Mouse (Mus musculus) spleen, adult 2 months (tissue): Measurements from ENCODE around the gene Rab31. TPM values are rescaled to one million over a fixed set of nuclear protein-coding genes. Genes with fewer than 3 reads are reported as not detected.
"Not testable (repeated sequence)": the region's sequence is repeated elsewhere in the genome, so short reads cannot be mapped to it uniquely, and the experiment has no call there.

Experiments used
- DNase-seq, 2 experiments: peaks; one replicate each; pipeline versions ENCODE4 v3.0.0 to v3.0.0-alpha.2; 2012 to 2021; ENCODE audit warnings: low spot score in 2 of 2, low read depth in 1 of 2
- H3K27ac ChIP-seq: fragments of 200-500 bp; 2 replicates; pipeline ENCODE4 v1.5.1; 2012; ENCODE audit warnings: low read length, inconsistent platforms; ENCODE audit not compliant: insufficient read depth
- H3K27me3 ChIP-seq: fragments of 200-500 bp; 2 replicates; pipeline ENCODE4 v1.6.1; 2012; ENCODE audit warnings: mild to moderate bottlenecking, moderate library complexity, low read length, inconsistent platforms; ENCODE audit not compliant: control insufficient read depth, insufficient read depth
- H3K36me3 ChIP-seq: fragments of 200-500 bp; 2 replicates; pipeline ENCODE4 v1.6.1; 2012; ENCODE audit warnings: mild to moderate bottlenecking, low read length, inconsistent platforms; ENCODE audit not compliant: control insufficient read depth, insufficient read depth
- H3K4me1 ChIP-seq: fragments of 200-500 bp; 2 replicates; pipeline ENCODE4 v1.6.1; 2011; ENCODE audit warnings: inconsistent platforms; ENCODE audit not compliant: control insufficient read depth, insufficient read depth, insufficient read length
- H3K4me3 ChIP-seq: fragments of 200-500 bp; 2 replicates; pipeline ENCODE4 v1.5.1; 2011; ENCODE audit warnings: mild to moderate bottlenecking, inconsistent platforms; ENCODE audit not compliant: insufficient read depth, insufficient read length; ENCODE audit errors: extremely low read depth
- CTCF ChIP-seq: fragments of 200-500 bp; IDR thresholded peaks from 2 replicates; pipeline ENCODE4 v1.5.1; 2011; ENCODE audit warnings: mild to moderate bottlenecking, inconsistent platforms; ENCODE audit not compliant: insufficient read depth, insufficient read length, insufficient replicate concordance; ENCODE audit errors: extremely low read depth
- POLR2A ChIP-seq: fragments of 200-500 bp; IDR thresholded peaks from 2 replicates; pipeline ENCODE4 v1.6.1; 2011; ENCODE audit warnings: low read depth, low read length, inconsistent platforms
- WGBS: fragments of 180-500 bp; shearing (Covaris S2); methylation state at CpG from one replicate; pipeline ENCODE4 v1.1.7; 2018; 5-methylcytosine and 5-hydroxymethylcytosine counted together
- polyA plus RNA-seq: library from polyadenylated mRNA; depleted of rRNA; stranded (reverse); fragments of >200 nt; gene quantifications from 2 replicates; pipeline ENCODE4 v1.2.3, GENCODE M21; 2012

Rab31 gene
- polyA plus RNA-seq, 1 experiment, result 12.3 TPM

DNA sequence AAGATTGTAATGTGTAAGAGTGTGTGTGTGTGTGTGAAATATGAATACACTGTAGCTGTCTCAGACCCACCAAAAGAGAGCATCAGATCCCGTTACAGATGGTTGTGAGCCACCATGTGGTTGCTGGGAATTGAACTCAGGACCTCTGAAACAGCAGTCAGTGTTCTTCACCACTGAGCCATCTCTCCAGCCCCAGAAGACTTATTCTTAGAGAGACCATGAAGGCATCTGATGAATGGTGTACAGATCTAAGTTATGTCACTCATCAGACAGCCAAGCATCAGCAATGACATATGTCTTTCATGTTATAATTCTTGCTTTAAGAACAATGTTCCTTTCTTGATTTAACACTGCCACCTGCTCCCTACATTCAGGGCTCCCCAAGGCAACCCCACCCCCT, 133.4 kb downstream of the Rab31 start:
- no peak for DNase-seq
- H3K4me3 ChIP-seq, result no peak overlapping the region
- no peaks in the 10 kb centered on the region for H3K27me3 ChIP-seq
- no peak overlapping the region for H3K27ac ChIP-seq
- H3K36me3 ChIP-seq, result no peaks in the 10 kb centered on the region
- no peaks in the 10 kb centered on the region for H3K4me1 ChIP-seq
- TF ChIP-seq POLR2A (no peak), CTCF (no peak)
- 88% methylated on average over 1 of the region's 1 CpGs for WGBS

- TF ChIP-seq POLR2A (no peak), CTCF (no peak)
- no peaks in the 10 kb centered on the region for H3K36me3 ChIP-seq
- H3K27me3 ChIP-seq, result no peaks in the 10 kb centered on the region
- no peak overlapping the region for H3K4me3 ChIP-seq
- DNase-seq, result no peak
- H3K27ac ChIP-seq, result no peak overlapping the region
- no peaks in the 10 kb centered on the region for H3K4me1 ChIP-seq
- WGBS, result 27% methylated on average over 14 of the region's 14 CpGs
Observed at GRCm38 (mm10) chr17:65635715-65636360, 136.7 kb downstream of the Rab31 start.

DNA sequence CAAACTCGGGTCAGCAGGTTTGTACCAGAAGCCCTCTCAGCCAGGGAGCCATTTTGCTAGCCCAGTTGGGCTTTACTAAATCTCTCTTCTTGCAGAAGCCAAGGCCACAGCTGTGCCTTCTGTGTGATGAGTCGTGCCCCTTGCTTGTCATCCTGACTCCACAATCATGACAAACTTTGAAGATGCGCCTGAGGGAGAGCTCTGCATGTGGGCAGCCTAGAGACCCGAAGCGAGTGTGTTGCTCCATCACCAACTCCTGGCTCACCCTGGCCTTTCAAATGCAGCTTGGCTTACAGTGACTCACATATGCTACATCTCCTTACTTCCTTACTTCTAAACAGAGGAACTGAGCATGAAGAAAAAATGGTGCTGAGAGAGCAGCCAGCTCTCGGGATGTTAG, 142.6 kb downstream of the Rab31 start:
- H3K36me3 ChIP-seq, result no peaks in the 10 kb centered on the region
- H3K27ac ChIP-seq, result no peak overlapping the region
- 78% methylated on average over 6 of the region's 6 CpGs for WGBS
- H3K27me3 ChIP-seq, result no peaks in the 10 kb centered on the region
- H3K4me3 ChIP-seq, result no peak overlapping the region
- no peak for TF ChIP-seq POLR2A
- no peak for TF ChIP-seq CTCF
- no peak for DNase-seq
- no peaks in the 10 kb centered on the region for H3K4me1 ChIP-seq

DNA sequence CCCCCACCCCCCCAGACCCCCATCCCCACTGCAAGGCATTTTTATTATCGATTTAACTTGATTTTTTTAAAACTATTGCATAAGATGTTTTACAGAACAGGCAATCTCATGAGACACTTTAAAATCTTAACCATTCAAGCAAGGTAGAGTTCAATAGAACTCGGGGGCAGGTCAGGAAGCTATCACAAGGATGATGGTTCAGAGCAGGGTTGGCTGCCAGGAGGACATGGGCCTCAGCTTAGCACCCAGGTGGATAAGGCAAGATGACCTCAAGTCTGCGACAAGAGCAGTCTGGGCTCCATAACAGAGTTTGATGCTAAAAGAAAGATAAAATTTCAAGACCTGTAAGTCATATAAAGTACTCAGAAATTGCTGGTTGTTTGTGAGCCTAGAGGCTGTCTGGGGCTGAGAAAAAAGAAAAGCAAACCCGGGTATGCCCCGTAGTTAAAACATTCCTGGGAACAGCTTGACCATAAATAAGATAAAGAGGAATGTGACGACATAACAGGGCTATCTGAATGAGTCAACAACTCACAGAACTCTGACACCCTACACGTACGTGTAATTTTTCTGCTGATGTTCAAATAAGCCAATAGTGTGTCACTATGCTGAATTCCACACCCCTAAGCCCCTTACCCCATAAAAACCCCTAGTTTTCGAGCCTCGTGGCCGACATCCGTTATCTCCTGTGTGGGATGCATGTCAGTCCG, 143.6 kb downstream of the Rab31 start:
- not testable (repeated sequence) for H3K4me1 ChIP-seq, DNase-seq, H3K27ac ChIP-seq, H3K36me3 ChIP-seq, H3K27me3 ChIP-seq, H3K4me3 ChIP-seq
- WGBS, result 86% methylated on average over 13 of the region's 13 CpGs

GRCm38 (mm10) chr17:65626301-65626700, 146.3 kb downstream of the Rab31 start:
- Histone ChIP-seq H3K4me1 (no peaks in the 10 kb centered on the region), H3K27me3 (no peaks in the 10 kb centered on the region), H3K4me3 (no peak overlapping the region), H3K36me3 (no peaks in the 10 kb centered on the region), H3K27ac (no peak overlapping the region)
- no peak for DNase-seq
- TF ChIP-seq POLR2A (no peak), CTCF (no peak)
- WGBS, result 94% methylated on average over 6 of the region's 6 CpGs

DNA sequence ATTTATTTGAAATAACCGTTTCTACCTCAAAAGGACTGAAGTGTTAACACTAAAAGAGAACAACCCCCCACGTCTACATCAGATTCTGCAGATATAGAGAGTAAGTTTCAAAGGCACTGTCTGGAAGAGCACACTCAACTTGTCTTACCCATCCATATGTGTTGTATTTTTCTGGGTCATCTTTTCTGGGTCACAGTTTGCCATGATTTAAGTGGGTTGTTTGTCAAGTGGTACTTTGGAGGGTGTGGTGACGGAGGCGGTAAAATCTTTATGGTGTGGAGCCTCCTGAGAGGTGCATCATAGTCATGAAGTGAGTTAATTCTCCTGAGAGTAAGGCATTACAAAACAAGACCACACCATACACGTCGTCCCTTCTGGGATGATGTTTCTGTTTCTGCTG, 147.0 kb downstream of the Rab31 start:
- no peak for DNase-seq
- Histone ChIP-seq H3K4me1 (no peaks in the 10 kb centered on the region), H3K27me3 (no peaks in the 10 kb centered on the region), H3K4me3 (no peak overlapping the region), H3K27ac (no peak overlapping the region), H3K36me3 (no peaks in the 10 kb centered on the region)
- TF ChIP-seq CTCF (no peak), POLR2A (no peak)
- WGBS, result 81% methylated on average over 6 of the region's 6 CpGs

DNA sequence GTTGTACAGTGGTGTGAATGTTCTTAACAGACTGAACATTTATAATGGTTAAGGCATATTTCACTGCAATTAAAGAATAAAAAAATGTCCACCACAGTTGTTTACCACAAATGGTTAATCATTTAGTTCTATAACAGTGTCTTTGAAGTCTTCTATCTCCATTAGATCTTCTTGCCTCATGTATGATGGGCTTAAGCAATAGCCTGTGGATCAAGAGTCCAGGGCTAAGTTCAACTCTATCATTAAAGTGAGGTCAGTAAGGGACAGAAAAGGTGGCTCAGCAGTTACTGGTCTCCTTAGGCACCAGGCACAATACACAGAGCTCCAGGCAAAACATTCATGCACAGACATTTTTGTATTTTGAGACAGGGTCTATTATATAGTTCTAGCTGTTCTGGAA, 149.4 kb downstream of the Rab31 start:
- Histone ChIP-seq H3K36me3 (no peaks in the 10 kb centered on the region), H3K4me1 (no peaks in the 10 kb centered on the region), H3K27ac (no peak overlapping the region), H3K4me3 (no peak overlapping the region), H3K27me3 (no peaks in the 10 kb centered on the region)
- DNase-seq, result no peak
- TF ChIP-seq POLR2A (no peak), CTCF (no peak)
